Mouse (Mus musculus) heart, embryonic 11.5 days (tissue): ENCODE measurements around the gene Gmeb2. TPM values are rescaled to one million over a fixed set of nuclear protein-coding genes. Genes with fewer than 3 reads are reported as not detected.
A peak's percentile ranks its signal among the peaks of the same experiment; 100 is the strongest.

Experiments used
- ATAC-seq: fragments of 200-750 bp; cut with Nextera tagmentation; replicated peaks from 2 replicates; pipeline ENCODE4 v1.8.0; 2017; ENCODE audit warnings: moderate library complexity; ENCODE audit not compliant: insufficient number of reproducible peaks, low FRiP score, low TSS enrichment
- H3K27ac ChIP-seq: fragments of 300-500 bp; sonication (generic); 2 replicates; pipeline ENCODE4 v1.5.1; 2014; ENCODE audit warnings: mild to moderate bottlenecking, low read depth, low read length
- H3K27me3 ChIP-seq: fragments of 300-500 bp; sonication (generic); 2 replicates; pipeline ENCODE4 v1.6.1; 2014; ENCODE audit warnings: mild to moderate bottlenecking, low read length, mixed read lengths; ENCODE audit not compliant: control insufficient read depth, insufficient read depth
- H3K36me3 ChIP-seq: fragments of 300-500 bp; sonication (generic); 2 replicates; pipeline ENCODE4 v1.6.1; 2014; ENCODE audit warnings: mild to moderate bottlenecking, low read length, moderate library complexity, mixed read lengths; ENCODE audit not compliant: control insufficient read depth, insufficient read depth
- H3K4me1 ChIP-seq: fragments of 300-500 bp; sonication (generic); 2 replicates; pipeline ENCODE4 v1.6.1; 2014; ENCODE audit warnings: low read length; ENCODE audit not compliant: control insufficient read depth, insufficient read depth
- H3K4me2 ChIP-seq: fragments of 300-500 bp; sonication (generic); 2 replicates; pipeline ENCODE4 v1.6.1; 2014; ENCODE audit warnings: mild to moderate bottlenecking, moderate library complexity
- H3K4me3 ChIP-seq: fragments of 300-500 bp; sonication (generic); 2 replicates; pipeline ENCODE4 v1.5.1; 2014; ENCODE audit warnings: low read depth, low read length
- H3K9ac ChIP-seq: fragments of 300-500 bp; sonication (generic); 2 replicates; pipeline ENCODE4 v1.6.1; 2014; ENCODE audit warnings: mild to moderate bottlenecking, low read depth, low read length, moderate library complexity
- H3K9me3 ChIP-seq: fragments of 300-500 bp; sonication (generic); replicated peaks from 2 replicates; pipeline ENCODE4 v1.6.1; 2016; ENCODE audit warnings: low read length; ENCODE audit not compliant: control insufficient read depth
- WGBS: fragments of 180-500 bp; shearing (Covaris S2); extraction: QIAGEN DNeasy Blood & Tissue Kit; methylation state at CpG from one replicate; pipeline ENCODE4 v1.1.7; 2014; ENCODE audit not compliant: insufficient replicate concordance; 5-methylcytosine and 5-hydroxymethylcytosine counted together
- polyA plus RNA-seq: library from polyadenylated mRNA; unstranded; fragments of >200 nt; fragmentation: Nextera tagmentation; extraction: Ambion mirVana; gene quantifications from 2 replicates; pipeline ENCODE4 v1.2.1, GENCODE M21; 2014

The Gmeb2 gene
- polyA plus RNA-seq, 1 experiment from 2014 or later = 9.1 TPM

DNA sequence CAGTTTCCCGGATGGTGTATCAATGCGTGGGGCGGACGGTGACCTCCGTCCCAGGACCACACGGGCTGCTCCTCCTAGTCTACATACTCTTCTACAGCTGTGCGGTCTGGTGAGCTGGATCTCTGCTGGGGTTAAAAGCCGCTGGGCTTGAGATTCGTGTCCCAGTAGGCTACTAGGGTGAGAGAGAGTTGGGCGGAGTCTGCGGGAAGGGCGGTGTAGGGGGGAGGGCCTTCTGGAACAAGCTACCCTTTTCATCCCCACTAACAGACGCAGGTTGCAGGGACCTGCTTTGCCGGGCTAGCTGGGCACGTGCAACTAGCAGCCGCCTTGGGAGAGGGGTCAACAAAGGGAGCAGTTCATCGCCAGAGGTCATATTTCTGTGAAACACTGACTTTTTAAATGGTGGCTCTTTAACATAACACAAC is 74.8 kb downstream of the Gmeb2 start, which contains the start of gene Srms:
Srms (minus strand) TSS at position 165 of the 425 bp plus-strand sequence.
- ATAC-seq = peak; percentile 22; the same call in 1 of the 2 replicates
- H3K27me3 ChIP-seq = peaks cover 54% of the 10 kb centered on the region
- H3K4me1 ChIP-seq = no peaks in the 10 kb centered on the region
- WGBS = 3% methylated on average over 17 of the region's 17 CpGs
- peak within 1 kb of the TSS; percentile 32 for H3K4me3 ChIP-seq
- H3K4me2 ChIP-seq = peak within 1 kb of the TSS; percentile 68
- H3K9me3 ChIP-seq = no peaks in the 10 kb centered on the region
- no peak within 1 kb of the TSS for H3K9ac ChIP-seq
- no peak within 1 kb of the TSS for H3K27ac ChIP-seq
- no peaks in the 10 kb centered on the region for H3K36me3 ChIP-seq

DNA sequence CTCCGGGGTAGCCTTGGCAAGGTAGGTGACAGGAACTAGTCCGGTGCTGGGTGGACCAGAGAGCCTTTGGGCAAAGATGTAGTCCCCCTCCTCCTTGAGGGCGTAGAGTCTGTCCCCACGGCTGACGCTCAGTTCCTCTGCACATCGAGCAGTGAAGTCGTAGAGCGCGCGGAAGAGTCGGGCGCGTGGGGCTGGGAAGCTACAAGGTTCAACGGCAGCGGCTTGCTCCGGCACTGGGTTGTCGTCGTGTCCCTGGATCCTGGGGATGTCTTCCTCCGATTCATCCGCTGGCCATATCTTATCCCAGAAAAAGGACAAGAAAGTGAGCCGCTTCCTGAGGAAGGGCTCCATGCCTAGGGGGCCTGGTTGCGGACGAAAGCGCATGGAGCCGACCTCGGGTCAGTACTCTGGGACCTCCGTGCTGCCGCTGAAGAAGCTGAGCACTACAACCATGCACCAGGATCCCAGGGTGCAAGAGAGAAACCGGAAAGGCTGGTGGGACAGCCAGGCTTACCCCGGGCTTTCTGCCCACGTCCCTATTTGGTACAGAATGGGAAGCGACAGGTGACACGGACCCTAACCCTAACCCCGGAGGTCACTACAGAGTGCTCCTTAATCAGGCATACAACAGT is 75.3 kb downstream of the Gmeb2 start:
- Histone ChIP-seq H3K4me2 (peak overlapping the region; percentile 68), H3K27me3 (peaks cover 54% of the 10 kb centered on the region), H3K9me3 (no peaks in the 10 kb centered on the region), H3K9ac (no peak overlapping the region), H3K4me1 (no peaks in the 10 kb centered on the region), H3K4me3 (peak overlapping the region; percentile 32), H3K27ac (no peak overlapping the region), H3K36me3 (no peaks in the 10 kb centered on the region)
- ATAC-seq = 0 out of 2 replicates have a peak, but pooled peaks have one; percentile 18
- 2% methylated on average over 34 of the region's 34 CpGs for WGBS

DNA sequence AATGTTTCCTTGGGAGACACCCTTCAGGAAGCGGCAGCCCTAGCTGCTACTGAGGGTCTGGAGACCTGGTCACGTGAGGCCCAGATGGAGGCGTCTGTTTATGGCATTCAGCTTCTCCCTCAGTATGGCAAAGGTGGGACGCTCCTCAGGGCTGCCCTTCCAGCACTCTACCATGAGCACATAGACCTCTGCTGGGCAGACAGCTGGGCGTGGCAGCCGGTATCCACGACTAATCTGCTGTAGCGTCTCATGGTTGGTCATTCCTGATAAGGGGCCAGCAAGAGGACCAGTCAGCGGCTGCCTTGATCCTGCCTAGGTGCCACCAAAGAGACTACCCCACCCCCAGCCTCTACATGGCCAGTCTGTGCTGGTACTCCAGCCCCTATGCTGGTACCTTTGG is 81.7 kb downstream of the Gmeb2 start:
- Histone ChIP-seq H3K27me3 (peaks cover 19% of the 10 kb centered on the region), H3K4me2 (no peak overlapping the region), H3K36me3 (no peaks in the 10 kb centered on the region), H3K4me3 (no peak overlapping the region), H3K4me1 (no peaks in the 10 kb centered on the region), H3K9me3 (no peaks in the 10 kb centered on the region), H3K9ac (no peak overlapping the region), H3K27ac (no peak overlapping the region)
- peak; percentile 60 for ATAC-seq
- 57% methylated on average over 9 of the region's 9 CpGs for WGBS

DNA sequence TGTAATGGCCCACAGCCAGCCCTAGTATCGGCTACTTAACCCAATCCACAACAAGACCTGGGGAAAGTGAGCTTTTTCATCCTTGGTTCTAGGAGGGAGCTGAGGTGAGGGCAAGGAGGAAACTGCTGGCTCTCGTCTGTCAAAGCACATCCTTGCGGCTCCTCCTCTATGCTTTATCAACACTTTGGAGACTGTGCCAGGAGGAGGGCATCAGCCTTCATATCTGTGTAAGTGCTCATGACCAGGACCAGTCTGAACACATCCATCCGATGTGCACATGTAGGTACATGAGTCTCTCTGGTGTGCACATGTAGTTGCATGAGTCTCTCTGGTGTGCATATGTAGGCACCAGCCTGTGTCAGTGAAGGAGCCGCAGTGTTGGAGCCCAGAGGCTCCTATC is 82.2 kb downstream of the Gmeb2 start:
- Histone ChIP-seq H3K36me3 (no peaks in the 10 kb centered on the region), H3K27me3 (peaks cover 16% of the 10 kb centered on the region), H3K27ac (no peak overlapping the region), H3K4me3 (no peak overlapping the region), H3K9me3 (no peaks in the 10 kb centered on the region), H3K9ac (no peak overlapping the region), H3K4me2 (no peak overlapping the region), H3K4me1 (no peaks in the 10 kb centered on the region)
- 72% methylated on average over 5 of the region's 5 CpGs for WGBS
- ATAC-seq = no peak

DNA sequence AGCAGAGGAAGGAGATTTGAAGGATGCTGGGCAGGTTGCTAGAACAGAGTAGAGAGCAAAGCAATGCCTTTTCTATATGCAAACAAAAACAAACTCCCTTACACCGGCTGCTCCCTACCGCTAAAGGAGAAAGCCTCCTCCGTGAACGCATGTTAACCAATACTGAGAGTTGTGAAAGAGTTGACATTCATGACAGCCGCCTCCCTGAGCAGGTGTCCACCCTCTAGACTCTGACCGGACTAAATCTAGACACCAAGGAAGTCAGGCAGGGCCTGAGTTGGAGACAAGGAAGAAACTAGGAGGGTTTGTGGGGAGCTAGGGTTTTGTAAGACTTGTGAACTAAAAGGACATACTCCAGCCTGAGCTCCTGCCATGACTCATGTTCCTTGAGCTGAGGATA is 84.9 kb downstream of the Gmeb2 start:
- Histone ChIP-seq H3K4me1 (no peaks in the 10 kb centered on the region), H3K36me3 (no peaks in the 10 kb centered on the region), H3K27me3 (0 out of 2 replicates have a peak, but pooled peaks cover 7% of the 10 kb centered on the region), H3K4me2 (no peak overlapping the region), H3K27ac (no peak overlapping the region), H3K9me3 (no peaks in the 10 kb centered on the region), H3K9ac (no peak overlapping the region), H3K4me3 (no peak overlapping the region)
- ATAC-seq = no peak
- 75% methylated on average over 6 of the region's 6 CpGs for WGBS

DNA sequence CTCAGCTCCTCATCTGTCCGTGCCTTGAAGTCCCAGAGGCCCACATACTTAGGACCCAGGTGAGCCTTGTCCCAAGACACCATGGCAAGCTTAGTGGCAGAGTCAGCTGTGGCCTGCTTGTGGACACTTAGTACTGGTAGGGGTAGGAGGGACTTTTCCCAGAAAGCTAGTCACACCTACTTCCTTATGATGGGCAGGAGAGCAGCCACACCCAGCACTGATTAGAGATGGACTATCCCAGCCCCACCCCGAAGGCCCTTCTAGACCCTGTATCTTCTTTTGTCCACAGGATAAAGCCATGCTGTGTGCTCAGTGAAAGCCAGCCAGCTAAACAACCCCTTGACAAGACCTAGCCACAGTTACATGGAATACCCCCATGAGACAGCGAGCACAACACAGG is 85.4 kb downstream of the Gmeb2 start, which contains the start of gene Ptk6:
Ptk6 (minus strand) TSS at position 368 of the 400 bp plus-strand sequence.
- Histone ChIP-seq H3K9ac (no peak within 1 kb of the TSS), H3K9me3 (no peaks in the 10 kb centered on the region), H3K4me1 (no peaks in the 10 kb centered on the region), H3K27me3 (0 out of 2 replicates have a peak, but pooled peaks cover 7% of the 10 kb centered on the region), H3K36me3 (no peaks in the 10 kb centered on the region), H3K27ac (no peak within 1 kb of the TSS), H3K4me2 (no peak within 1 kb of the TSS), H3K4me3 (no peak within 1 kb of the TSS)
- 79% methylated on average over 3 of the region's 3 CpGs for WGBS
- ATAC-seq = no peak

GRCm38 (mm10) chr2:181201606-181202005 is 86.2 kb downstream of the Gmeb2 start:
- Histone ChIP-seq H3K9ac (no peak overlapping the region), H3K36me3 (no peaks in the 10 kb centered on the region), H3K27ac (no peak overlapping the region), H3K4me1 (no peaks in the 10 kb centered on the region), H3K4me2 (no peak overlapping the region), H3K27me3 (0 out of 2 replicates have a peak, but pooled peaks cover 7% of the 10 kb centered on the region), H3K9me3 (no peaks in the 10 kb centered on the region), H3K4me3 (no peak overlapping the region)
- 59% methylated on average over 3 of the region's 3 CpGs for WGBS
- ATAC-seq = no peak
